Comparison of ENCODE assay signal across 8 mouse cellular contexts in genomic region chr16:91081508-91081907, GRCm38 (mm10). TPM values are rescaled to one million over a fixed set of nuclear protein-coding genes. Genes with fewer than 3 reads are reported as not detected.
A peak's percentile ranks its signal among the peaks of the same experiment; 100 is the strongest.
DNase-seq lines count a peak whose midpoint lies in the region; TF ChIP-seq lines count a peak whose summit lies in the region.

No protein-coding gene starts in this region.

- peak; percentile 80 for DNase-seq in adrenal gland, postnatal 10 days
- peak; percentile 71 for DNase-seq in embryo, embryonic 9.5 days (ENCODE audit: extremely low spot score)
- DNase-seq in heart, adult 9 months (ENCODE audit: low spot score in 2 of 2): peak; percentile 19 to 59
- DNase-seq in layer of hippocampus, adult 9-11 months: peak; percentile 78
- peak; percentile 79 for DNase-seq in lung, postnatal 25 days (ENCODE audit: low spot score)
- peak; percentile 71 for DNase-seq in retina, postnatal 7 days (ENCODE audit: low read depth, low spot score)
- DNase-seq in urinary bladder, postnatal 36 days (ENCODE audit: low spot score in 2 of 2): peak; percentile 33 to 58

- no peak overlapping the region for H3K4me3 ChIP-seq in E14TG2a.4 (replicated peaks; ENCODE audit: low read length)

- H3K9me3 ChIP-seq in E14TG2a.4 (ENCODE audit: low read length): peaks cover 27% of the 10 kb centered on the region

- peak; percentile 46 for TF ChIP-seq CTCF in E14TG2a.4 (conservative IDR thresholded peaks at IDR 0.05; ENCODE audit: low read length)

- H3K27me3 ChIP-seq in E14TG2a.4 (ENCODE audit: insufficient read depth, low read length): no peaks in the 10 kb centered on the region

- H3K4me1 ChIP-seq in E14TG2a.4 (replicated peaks; ENCODE audit: low read depth, low read length): no peaks in the 10 kb centered on the region

- no peaks in the 10 kb centered on the region for H3K36me3 ChIP-seq in E14TG2a.4 (ENCODE audit: insufficient read depth, low read length)

RNA-seq across cellular contexts. Expression of gene 4932438H23Rik, which starts 13.4 kb away (rescaled TPM):
- total RNA-seq in adrenal gland, postnatal 10 days (2021): under 1 TPM; 0.12 to 0.15 TPM

RNA-seq across cellular contexts. Expression of gene Paxbp1, which starts 37.2 kb away (rescaled TPM):
- total RNA-seq in adrenal gland, postnatal 10 days (2021): 10 to 100 TPM; 35.3 to 55.6 TPM
